Mouse (Mus musculus): ENCODE data around the gene Mef2a. TPM values are rescaled to one million over a fixed set of nuclear protein-coding genes. Genes with fewer than 3 reads are reported as not detected.

Gene Mef2a
- polyA plus RNA-seq, 1 experiment from 2014 or later, result 15.0 TPM

GRCm38 (mm10) chr7:67390760-67391159, 18.1 kb upstream of the Mef2a start:
- H3K4me3 ChIP-seq, result no peak overlapping the region
- no peaks in the 10 kb centered on the region for H3K36me3 ChIP-seq
- no peaks in the 10 kb centered on the region for H3K27me3 ChIP-seq (replicated peaks)
- H3K27ac ChIP-seq, result no peak overlapping the region
- no peaks in the 10 kb centered on the region for H3K4me1 ChIP-seq
- 65% methylated on average over 5 of the region's 5 CpGs for WGBS (ENCODE audit: insufficient replicate concordance)
- H3K4me2 ChIP-seq, result no peak overlapping the region
- H3K9me3 ChIP-seq (replicated peaks), result no peaks in the 10 kb centered on the region
- no peak for ATAC-seq
- no peak overlapping the region for H3K9ac ChIP-seq

DNA sequence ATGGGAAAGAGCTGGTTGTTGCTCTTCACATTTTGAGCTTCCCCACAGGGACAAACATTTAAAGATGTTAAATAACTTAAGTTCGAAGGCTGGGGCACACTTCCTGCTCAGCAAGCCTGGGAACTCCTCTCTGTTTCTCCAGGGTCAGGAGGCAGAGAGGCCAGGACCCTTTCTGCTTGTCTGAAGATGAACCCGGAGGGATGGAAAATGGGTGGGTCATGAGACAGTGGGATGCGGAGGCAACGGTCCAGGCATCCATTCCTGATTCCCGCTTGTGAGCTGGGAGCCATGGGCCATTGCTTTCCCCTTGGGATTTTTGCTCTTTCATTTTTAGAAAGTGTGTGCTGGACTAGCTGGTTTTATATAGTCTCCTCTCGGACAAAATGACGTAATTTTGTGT, 17.4 kb upstream of the Mef2a start:
- Histone ChIP-seq H3K9ac (no peak overlapping the region), H3K36me3 (no peaks in the 10 kb centered on the region), H3K4me2 (no peak overlapping the region), H3K4me1 (no peaks in the 10 kb centered on the region), H3K27me3 (replicated peaks) (no peaks in the 10 kb centered on the region), H3K4me3 (no peak overlapping the region), H3K9me3 (replicated peaks) (no peaks in the 10 kb centered on the region), H3K27ac (no peak overlapping the region)
- 66% methylated on average over 7 of the region's 7 CpGs for WGBS (ENCODE audit: insufficient replicate concordance)
- ATAC-seq, result no peak

DNA sequence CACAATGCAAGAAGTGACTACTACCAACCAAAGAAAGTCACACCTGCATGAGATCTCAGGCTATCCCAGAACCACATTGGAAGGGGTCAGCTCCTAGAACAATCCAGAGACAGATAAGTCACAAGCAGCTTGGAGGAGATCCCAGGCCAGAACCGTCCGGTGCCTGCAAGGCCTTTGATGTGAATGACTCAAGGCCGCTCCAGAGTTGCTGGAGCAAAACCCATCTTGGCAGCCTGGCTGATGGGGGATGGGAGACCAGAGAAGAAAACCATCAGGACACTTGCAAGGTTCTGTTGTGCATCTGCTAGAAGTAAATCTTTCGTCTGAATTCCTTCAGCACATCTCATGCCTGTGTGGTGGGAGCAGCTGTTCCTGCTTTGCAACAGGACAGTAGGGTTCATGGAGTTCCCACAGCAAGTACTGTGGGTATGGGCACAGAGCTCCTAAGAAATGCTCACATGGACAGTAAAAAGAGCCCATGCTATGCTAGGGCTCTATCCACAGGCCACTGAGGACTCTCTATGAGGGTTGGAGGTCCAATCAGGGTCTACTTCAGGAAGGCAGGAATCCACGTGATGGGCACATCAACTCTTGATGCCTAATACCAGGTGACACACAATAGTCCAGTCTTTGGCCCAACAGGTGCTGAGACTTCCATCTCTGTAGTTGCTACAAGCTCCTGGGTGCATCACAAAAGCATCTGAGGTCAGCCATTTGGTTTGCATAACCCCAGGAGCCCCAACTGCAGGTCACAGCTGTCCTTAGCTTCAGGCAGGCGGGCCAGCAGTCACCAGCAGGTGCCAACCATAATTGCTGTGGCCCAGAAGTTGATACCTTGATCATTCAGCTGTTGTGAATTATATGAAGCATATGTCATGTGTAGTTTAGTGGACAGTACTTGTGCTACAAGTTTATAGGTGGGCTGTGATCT, 12.5 kb upstream of the Mef2a start:
- no peaks in the 10 kb centered on the region for H3K4me1 ChIP-seq
- H3K27ac ChIP-seq, result no peak overlapping the region
- no peaks in the 10 kb centered on the region for H3K36me3 ChIP-seq
- no peaks in the 10 kb centered on the region; the same call in 1 of the 2 replicates for H3K27me3 ChIP-seq (replicated peaks)
- no peaks in the 10 kb centered on the region for H3K9me3 ChIP-seq (replicated peaks)
- no peak overlapping the region for H3K4me3 ChIP-seq
- no peak for ATAC-seq
- 69% methylated on average over 6 of the region's 6 CpGs for WGBS (ENCODE audit: insufficient replicate concordance)
- H3K9ac ChIP-seq, result no peak overlapping the region
- no peak overlapping the region for H3K4me2 ChIP-seq

DNA sequence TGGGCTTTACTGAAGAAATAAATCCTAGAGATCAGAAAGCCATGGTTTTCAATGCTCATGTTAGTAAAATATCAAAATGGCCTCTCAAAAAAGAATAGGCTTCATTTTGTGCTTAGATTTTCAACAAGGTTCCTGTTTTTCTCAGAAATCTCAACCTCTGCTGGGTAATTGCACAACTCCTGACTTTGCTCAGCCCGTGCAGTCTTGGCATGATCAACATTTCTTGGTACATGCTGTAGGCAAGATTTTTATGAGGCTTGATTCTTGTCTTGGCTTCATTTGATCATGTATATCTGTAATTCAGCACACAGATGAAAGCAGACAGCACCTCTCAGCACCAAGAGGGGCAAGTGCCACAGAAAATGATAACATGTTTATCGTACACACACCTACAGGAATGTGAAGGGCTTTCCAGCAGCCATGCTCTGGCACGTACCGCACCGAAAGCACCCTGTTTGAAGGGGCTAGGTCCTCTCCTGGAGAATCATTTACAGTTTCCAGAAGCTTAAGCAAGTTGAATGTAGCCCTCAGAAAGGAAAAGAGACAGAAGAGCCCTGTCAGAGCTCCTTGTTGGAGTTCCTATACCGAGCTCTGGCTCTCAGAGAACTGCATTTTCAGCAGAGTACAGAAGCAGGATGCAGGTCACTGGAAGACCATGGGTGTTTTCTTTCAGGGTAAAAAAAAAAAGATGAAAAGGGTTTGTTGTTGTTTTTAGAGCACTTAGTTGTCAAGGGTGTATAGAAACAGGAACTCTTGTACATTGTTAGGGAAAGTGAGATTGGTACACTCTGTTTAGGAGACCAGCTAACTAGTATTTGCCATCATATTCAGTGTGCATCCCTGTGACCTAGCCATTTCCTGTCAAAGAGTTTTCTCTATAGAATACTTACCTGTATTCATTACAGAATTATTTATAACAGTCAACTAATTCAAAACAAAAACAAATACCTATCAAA, 7.8 kb upstream of the Mef2a start:
- Histone ChIP-seq H3K27me3 (replicated peaks) (no peaks in the 10 kb centered on the region; the same call in 1 of the 2 replicates), H3K9me3 (replicated peaks) (no peaks in the 10 kb centered on the region), H3K9ac (no peak overlapping the region), H3K4me1 (no peaks in the 10 kb centered on the region), H3K36me3 (no peaks in the 10 kb centered on the region), H3K27ac (no peak overlapping the region), H3K4me2 (no peak overlapping the region), H3K4me3 (no peak overlapping the region)
- no peak for ATAC-seq
- WGBS (ENCODE audit: insufficient replicate concordance), result 64% methylated on average over 6 of the region's 6 CpGs

DNA sequence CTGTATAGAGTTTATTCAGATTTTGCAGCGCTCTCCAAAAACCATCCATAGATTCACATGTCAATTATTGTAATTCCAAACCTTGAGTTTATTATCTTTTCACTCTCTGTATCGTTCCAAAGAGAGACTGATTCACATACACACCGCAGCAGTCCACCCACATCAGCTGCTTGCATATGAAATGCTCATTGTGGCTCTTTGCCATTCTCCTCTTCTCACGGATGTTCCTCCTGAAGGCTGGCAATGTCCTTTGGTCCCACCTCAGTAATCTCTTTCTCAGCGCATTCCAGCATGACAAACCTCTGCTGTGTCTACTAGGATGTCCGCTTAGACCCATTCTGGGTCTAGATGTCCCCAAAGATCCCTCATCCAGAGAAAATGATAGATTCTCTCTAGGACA, 4.1 kb upstream of the Mef2a start:
- Histone ChIP-seq H3K36me3 (no peaks in the 10 kb centered on the region), H3K27me3 (replicated peaks) (no peaks in the 10 kb centered on the region), H3K4me3 (no peak overlapping the region), H3K9me3 (replicated peaks) (no peaks in the 10 kb centered on the region), H3K4me2 (no peak overlapping the region), H3K27ac (no peak overlapping the region), H3K4me1 (peaks cover 20% of the 10 kb centered on the region), H3K9ac (no peak overlapping the region)
- WGBS (ENCODE audit: insufficient replicate concordance), result 78% methylated on average over 6 of the region's 6 CpGs
- ATAC-seq, result no peak

DNA sequence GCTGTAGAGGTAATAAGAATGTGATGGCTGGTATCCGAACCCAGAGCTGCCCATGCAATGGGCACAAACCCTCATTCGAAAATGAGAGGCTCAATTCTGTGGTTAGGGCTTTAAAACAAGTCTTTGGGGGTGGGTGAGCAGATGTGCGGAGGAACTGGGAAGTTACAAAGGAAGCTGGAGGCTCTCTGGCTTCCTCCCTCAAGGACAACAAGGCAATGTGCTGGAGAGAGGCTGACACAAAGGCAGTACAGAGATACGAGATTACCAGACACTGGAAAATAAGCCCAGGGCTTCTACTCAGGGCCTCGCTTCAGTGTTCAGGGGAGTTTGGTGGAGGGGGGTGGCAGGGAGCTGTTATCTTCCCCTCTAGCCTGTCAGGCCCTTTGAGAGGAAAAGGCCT, 1.3 kb upstream of the Mef2a start:
- peak overlapping the region; percentile 97 for H3K9ac ChIP-seq
- H3K27me3 ChIP-seq (replicated peaks), result no peaks in the 10 kb centered on the region
- 19% methylated on average over 5 of the region's 5 CpGs for WGBS (ENCODE audit: insufficient replicate concordance)
- no peaks in the 10 kb centered on the region for H3K9me3 ChIP-seq (replicated peaks)
- peaks cover 32% of the 10 kb centered on the region for H3K4me1 ChIP-seq
- peak overlapping the region; percentile 99 for H3K4me2 ChIP-seq
- H3K4me3 ChIP-seq, result peak overlapping the region; percentile 89
- peak; percentile 20; the same call in 1 of the 2 replicates for ATAC-seq
- peak overlapping the region; percentile 95 for H3K27ac ChIP-seq
- H3K36me3 ChIP-seq, result no peaks in the 10 kb centered on the region

DNA sequence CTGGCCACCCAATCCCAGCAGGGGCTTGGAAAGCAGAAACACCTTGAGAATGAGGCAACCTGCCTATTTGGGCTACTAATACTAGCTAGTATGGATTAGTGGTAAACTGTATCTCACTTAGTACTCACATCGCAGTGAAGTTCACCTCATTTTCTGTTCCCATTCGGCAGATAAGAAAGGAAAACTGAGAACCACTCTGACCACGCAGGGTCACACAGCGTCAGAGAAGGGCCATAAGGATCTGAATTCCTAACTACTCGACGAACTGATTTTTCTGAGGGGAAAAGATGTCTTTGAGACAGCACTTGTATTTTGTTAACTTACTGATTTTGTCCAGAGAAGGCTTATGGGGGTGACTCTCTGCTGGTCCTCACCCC, 914 bp upstream of the Mef2a start:
- H3K9me3 ChIP-seq (replicated peaks), result no peaks in the 10 kb centered on the region
- 12% methylated on average over 6 of the region's 6 CpGs for WGBS (ENCODE audit: insufficient replicate concordance)

DNA sequence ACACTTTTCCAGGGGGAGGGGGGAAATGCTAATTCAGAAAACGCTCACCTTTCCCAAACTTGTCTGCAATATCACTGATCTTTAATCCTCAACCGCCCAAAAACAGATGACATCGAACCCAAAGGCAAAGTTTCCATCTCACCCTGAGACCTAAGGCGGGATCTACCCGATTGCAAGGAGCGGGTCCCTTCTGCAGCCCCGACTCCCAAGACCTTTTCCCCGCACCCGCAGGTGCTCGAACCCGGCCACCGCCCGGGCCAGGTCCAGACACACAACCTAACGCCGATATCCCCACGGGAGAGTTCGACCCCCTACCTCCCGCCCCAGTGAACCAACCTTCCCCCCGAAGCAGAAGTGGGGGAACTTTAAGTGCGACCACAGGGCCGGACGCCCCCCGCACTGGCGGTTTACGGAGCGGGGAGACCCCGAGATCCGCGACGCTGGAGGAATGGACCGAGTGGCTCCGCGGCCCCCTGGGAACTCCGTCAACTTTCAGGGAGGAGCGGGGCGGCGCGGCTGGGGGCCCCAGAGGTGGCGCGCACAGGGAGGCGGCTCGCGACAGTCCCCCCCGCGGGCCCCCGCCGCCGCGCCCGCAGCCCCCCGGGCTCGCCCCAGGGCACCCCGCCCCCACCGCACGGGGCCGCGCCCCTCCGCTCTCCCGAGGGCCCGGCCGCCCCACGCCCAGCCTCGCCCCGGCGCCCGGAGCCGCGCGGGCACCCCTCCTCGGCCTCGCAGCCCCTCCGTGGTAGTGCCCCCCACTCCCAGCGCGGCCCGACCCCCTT, 576 bp downstream of the Mef2a start:
- H3K27ac ChIP-seq, result peak overlapping the region; percentile 95
- H3K4me2 ChIP-seq, result peak overlapping the region; percentile 99
- no peaks in the 10 kb centered on the region for H3K9me3 ChIP-seq (replicated peaks)
- no peaks in the 10 kb centered on the region for H3K27me3 ChIP-seq (replicated peaks)
- H3K9ac ChIP-seq, result peak overlapping the region; percentile 97
- ATAC-seq, result peak; percentile 68
- H3K4me3 ChIP-seq, result peak overlapping the region; percentile 89
- H3K36me3 ChIP-seq, result no peaks in the 10 kb centered on the region; the same call in 1 of the 2 replicates
- under 1% methylated on average over 45 of the region's 75 CpGs for WGBS (ENCODE audit: insufficient replicate concordance)
- H3K4me1 ChIP-seq, result peaks cover 45% of the 10 kb centered on the region

More for the DNA sequence above, 914 bp upstream of the Mef2a start:
- Histone ChIP-seq H3K27ac (peak overlapping the region; percentile 95), H3K36me3 (no peaks in the 10 kb centered on the region), H3K9ac (peak overlapping the region; percentile 97), H3K4me1 (peaks cover 35% of the 10 kb centered on the region), H3K4me3 (peak overlapping the region; percentile 89), H3K4me2 (peak overlapping the region; percentile 99), H3K27me3 (replicated peaks) (no peaks in the 10 kb centered on the region)
- ATAC-seq, result no peak

DNA sequence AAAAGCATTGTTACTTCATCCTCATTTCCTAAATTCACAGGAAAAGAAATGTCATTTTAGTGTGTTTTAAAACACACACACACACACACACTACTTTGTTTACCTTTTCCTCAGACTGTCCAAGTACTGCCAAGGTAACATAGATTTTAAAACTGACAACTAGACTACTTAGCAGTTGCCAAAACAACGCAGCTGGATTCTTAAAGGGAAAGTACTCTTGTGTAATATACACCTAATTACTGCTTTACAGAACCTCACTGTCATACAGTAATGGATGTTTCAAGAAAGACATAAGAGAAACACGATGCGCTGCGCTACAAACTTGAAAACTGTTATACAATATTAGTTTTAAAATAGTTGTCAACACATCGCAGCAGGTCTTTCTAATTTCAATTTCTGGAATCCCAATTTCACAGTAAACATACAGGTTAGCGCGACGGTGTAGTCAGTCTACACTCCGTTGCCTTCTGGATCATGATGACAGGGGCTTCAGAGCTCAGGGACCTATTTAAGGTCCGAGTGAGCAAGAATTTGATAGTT, 1.2 kb downstream of the Mef2a start:
- H3K4me3 ChIP-seq, result peak overlapping the region; percentile 89
- H3K36me3 ChIP-seq, result no peaks in the 10 kb centered on the region; the same call in 1 of the 2 replicates
- H3K4me2 ChIP-seq, result peak overlapping the region; percentile 99
- H3K27ac ChIP-seq, result peak overlapping the region; percentile 95
- ATAC-seq, result no peak
- peaks cover 48% of the 10 kb centered on the region for H3K4me1 ChIP-seq
- H3K9me3 ChIP-seq (replicated peaks), result no peaks in the 10 kb centered on the region
- H3K9ac ChIP-seq, result peak overlapping the region; percentile 97
- 15% methylated on average over 10 of the region's 10 CpGs for WGBS (ENCODE audit: insufficient replicate concordance)
- H3K27me3 ChIP-seq (replicated peaks), result no peaks in the 10 kb centered on the region

DNA sequence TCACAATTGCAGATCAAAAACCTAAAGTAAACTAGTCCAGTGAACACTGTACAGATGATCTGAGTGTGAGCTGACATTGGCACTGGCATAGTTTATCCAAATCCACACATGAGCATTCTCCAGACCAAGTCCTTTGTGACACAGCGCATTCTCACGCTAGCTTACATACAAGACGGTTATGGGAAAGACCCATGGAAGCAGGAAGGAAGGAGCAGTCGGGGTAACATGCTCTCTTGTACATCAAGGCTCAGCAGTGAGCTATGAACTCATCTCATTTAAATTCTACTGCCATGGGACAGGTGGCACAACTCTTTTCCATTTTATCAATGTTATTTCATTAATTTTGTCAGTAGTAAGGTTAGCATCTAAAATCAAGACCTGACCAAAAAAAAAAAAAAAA, 3.0 kb downstream of the Mef2a start:
- 63% methylated on average over 4 of the region's 4 CpGs for WGBS (ENCODE audit: insufficient replicate concordance)
- Histone ChIP-seq H3K27ac (no peak overlapping the region), H3K36me3 (no peaks in the 10 kb centered on the region; the same call in 1 of the 2 replicates), H3K4me3 (no peak overlapping the region), H3K4me1 (peaks cover 53% of the 10 kb centered on the region), H3K4me2 (no peak overlapping the region), H3K27me3 (replicated peaks) (no peaks in the 10 kb centered on the region), H3K9me3 (replicated peaks) (no peaks in the 10 kb centered on the region), H3K9ac (no peak overlapping the region)
- no peak for ATAC-seq

DNA sequence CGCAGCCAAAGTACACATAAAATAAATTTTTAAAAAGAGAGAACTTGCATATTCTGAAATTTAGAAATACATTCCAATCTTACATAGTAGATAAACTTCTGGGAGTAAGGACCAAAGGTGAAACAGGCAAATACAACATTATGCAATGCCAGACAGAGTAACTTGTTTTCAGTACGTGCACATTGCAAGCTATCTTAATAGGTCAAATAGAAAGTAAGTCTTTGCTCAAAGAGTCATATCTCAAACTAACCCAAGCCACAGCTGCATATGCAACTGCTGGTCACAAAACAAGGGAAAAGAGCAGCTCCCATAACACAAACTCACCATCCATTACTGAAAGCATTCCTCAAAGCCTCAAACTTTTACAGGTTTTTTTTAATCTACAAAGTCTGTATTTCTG, 4.3 kb downstream of the Mef2a start:
- Histone ChIP-seq H3K36me3 (no peaks in the 10 kb centered on the region; the same call in 1 of the 2 replicates), H3K27ac (no peak overlapping the region), H3K27me3 (replicated peaks) (no peaks in the 10 kb centered on the region), H3K9me3 (replicated peaks) (no peaks in the 10 kb centered on the region), H3K4me1 (peaks cover 41% of the 10 kb centered on the region), H3K4me3 (no peak overlapping the region), H3K9ac (no peak overlapping the region), H3K4me2 (no peak overlapping the region)
- WGBS (ENCODE audit: insufficient replicate concordance), result 65% methylated on average over 2 of the region's 2 CpGs
- ATAC-seq, result no peak

Measured in liver, embryonic 12.5 days (tissue).